Mouse (Mus musculus): Measurements from ENCODE around the gene Ccdc149.

GRCm38 (mm10) chr5:52366661-52367060 lies 104.7 kb downstream of the Ccdc149 start:
- TF ChIP-seq CTCF (conservative IDR thresholded peaks at IDR 0.05; ENCODE audit: insufficient read depth, insufficient read length, low read depth, low read length) (no peak), POLR2A (IDR thresholded peaks at IDR 0.05; ENCODE audit: low read depth, low read length) (no peak)

Measured in kidney, adult 2 months (tissue).